Mouse (Mus musculus) thymus, postnatal 25 days (tissue): Measurements from ENCODE around the gene Olfr288.
A peak's percentile ranks its signal among the peaks of the same experiment; 100 is the strongest.

Experiments
- DNase-seq: peaks from one replicate; pipeline ENCODE4 v3.0.0; 2022

Olfr288 gene

DNA sequence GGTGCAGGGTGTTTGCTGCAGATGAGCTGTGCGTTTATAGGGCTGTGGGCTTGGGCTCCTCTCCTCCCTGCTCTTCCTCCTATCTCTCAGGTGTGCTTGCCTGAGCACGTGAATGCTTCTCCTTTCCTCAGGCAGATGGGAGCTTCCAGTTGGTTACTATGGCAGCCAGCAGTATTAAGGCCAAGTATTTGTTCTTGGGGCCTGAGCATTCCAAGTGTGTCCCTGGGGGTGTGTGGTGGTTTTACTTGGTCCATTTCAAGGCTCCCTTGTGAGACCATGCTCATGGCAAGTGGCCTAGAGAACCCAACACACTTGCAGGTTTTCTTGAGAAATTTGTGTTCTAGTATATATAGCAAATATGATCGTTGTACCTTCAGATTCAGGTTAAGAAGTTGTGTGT lies at the start of gene Olfr288:
Olfr288 (minus strand) TSS at position 101 of the 400 bp plus-strand sequence.
- DNase-seq = no peak

DNA sequence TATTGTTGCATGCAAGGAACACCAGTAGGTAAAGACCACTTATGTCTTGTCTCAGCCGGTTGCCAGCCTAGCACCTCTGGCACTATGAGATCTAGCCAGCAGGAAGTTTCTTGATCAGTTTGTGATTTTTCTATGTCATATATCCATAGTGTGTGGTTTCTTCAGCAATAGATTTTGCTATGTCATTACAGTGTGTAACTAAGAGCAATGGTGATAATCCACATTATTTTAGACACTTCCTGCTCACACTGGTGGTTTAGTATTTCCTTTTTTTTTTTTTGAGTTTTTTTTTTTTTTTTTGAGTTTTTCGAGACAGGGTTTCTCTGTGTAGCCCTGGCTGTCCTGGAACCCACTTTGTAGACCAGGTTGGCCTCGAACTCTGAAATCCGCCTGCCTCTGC lies 40.1 kb upstream of the Olfr288 start:
- DNase-seq = no peak

DNA sequence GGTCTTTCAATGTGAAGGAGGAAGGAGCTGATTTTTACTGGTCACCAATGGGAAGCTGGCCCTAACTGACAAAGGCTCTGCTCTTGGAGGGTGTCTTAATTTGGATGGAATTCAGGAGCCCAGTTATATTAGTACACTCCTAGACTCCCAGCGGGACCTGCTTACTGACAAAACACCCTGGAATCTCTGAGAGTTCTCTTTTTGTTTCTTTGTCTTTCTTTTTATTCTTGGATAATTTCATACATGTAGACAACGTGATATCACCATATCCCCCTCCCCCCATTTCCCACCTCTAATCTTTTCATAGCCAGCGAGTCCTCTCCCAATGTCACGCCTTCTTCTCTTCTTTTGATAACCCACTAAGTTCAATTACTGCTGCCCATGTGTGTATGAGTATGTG lies 39.0 kb upstream of the Olfr288 start, which contains the start of gene Olfr286:
Olfr286 (minus strand) TSS at position 101 of the 400 bp plus-strand sequence.
- DNase-seq = no peak

DNA sequence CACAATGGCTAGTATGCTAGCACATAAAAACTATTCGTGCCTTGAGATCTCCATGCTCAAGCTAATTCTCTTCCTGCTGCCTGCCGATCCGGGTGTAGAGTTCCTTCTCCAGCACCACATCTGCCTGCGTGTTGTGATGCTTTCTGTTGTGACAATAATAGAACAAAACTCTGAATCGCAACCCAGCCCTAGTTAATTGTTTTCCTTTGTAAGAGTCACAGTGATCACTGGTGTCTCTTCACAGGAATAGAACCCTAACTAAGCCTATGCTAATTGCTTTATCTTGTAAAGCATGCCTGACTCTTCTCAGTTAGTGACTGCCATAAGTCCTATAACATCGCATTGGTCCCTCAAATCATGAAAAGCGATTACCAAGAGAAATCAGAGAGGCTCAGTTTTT lies 30.8 kb upstream of the Olfr288 start:
- DNase-seq = no peak

- no peak for DNase-seq
These were observed 30.3 kb upstream of the Olfr288 start for GRCm38 (mm10) chr15:98225610-98226009.

DNA sequence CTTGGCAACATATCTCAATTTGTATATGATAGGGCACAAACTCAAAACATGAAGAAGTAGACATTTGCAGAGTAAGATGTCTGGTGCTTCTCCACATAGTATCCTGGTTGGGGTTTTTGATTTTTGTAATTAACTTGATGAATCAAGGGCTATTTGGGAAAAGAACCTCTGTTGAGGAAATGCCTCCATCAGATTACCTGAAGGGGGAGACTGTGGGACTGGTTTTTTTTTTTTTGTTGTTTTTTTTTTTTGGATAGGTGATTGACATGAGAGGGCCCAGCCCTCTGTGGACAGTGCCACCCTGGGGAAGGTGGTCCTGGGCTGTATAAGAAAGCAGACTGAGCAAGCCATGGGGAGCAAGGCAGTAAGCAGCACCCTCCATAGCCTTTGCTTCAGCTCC lies 27.0 kb upstream of the Olfr288 start:
- DNase-seq = no peak

DNA sequence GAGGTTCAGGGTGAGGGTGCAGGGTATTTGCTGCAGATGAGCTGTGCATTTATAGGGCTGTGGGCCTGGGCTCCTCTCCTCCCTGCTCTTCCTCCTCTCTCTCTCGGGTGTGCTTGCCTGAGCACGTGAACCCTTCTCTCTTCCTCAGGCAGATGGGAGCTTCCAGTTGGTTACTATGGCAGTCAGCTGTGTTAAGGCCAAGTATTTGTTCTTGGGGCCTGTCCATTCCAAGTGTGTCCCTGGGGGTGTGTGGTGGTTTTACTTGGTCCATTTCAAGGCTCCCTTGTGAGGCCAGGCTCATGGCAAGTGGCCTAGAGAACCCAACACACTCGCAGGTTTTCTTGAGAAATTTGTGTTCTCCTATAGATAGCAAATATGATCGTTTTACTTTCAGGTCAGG lies 25.5 kb upstream of the Olfr288 start, which contains the start of the genes Gm44579 and Olfr287:
Gm44579 (minus strand) TSS at position 101 of the 400 bp plus-strand sequence.
Olfr287 (minus strand) TSS at position 180 of the 400 bp plus-strand sequence.
- DNase-seq = no peak

DNA sequence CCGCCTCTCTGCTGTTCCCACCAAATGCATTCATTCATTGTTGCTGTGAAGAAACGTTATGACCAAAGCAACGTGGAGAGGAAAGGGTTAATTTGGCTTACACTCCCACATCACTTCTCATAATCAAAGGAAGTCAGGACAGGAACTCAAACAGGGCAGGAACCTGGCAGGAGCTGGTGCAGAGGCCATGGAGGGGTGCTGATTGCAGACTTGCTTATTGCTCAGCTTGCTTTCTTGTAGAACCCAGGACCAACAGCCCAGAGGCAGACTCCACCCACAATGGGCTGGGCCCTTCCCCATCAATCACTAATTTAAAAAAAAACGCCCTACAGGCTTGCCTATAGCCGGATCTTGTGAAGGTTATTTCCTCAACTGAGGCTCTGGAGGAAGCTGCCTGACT lies 18.8 kb upstream of the Olfr288 start:
- no peak for DNase-seq

- no peak for DNase-seq
These were observed 18.1 kb upstream of the Olfr288 start for GRCm38 (mm10) chr15:98213336-98213870.

DNA sequence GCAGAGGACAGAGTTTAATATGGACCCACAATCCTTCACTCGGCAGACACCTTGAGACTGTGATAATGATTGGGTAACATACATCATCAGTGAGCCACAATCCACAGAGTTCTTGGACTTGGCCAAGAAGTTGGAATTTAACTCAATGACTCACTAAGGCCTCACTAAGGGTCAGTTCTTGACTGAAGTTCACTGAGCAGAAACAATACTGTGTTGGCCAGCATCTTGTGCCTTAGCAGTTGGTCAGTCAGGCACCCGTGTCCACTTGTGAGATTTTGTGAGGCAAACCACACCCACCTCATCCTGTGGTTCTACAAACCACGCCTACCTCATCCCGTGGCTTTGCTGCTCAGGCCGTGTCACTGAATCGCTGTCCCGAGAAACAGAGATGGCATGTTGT lies 14.3 kb upstream of the Olfr288 start:
- no peak for DNase-seq

DNA sequence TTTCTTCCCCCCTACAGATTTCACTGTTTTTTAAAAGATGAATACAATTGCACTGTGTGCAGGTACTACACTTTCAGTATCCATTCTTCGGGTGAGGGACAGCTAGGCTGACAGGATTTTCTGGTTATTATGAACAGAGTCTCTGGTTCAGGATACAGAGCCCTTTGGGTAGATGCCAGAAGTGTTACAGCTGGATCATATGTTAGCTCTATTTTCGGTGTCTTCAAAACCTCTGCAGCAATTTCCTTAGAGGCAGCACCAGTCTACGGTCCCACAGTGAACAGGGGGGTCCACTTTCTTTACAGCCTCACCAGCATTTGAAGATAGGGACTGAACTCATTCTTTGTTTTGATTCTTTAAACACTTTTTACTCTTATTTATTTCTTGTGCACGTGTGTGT lies 10.9 kb downstream of the Olfr288 start:
- DNase-seq = no peak

GRCm38 (mm10) chr15:98181856-98182570 lies 13.3 kb downstream of the Olfr288 start:
- no peak for DNase-seq

GRCm38 (mm10) chr15:98181132-98181711 lies 14.1 kb downstream of the Olfr288 start:
- peak; percentile 78 for DNase-seq

GRCm38 (mm10) chr15:98180567-98181131 lies 14.7 kb downstream of the Olfr288 start:
- no peak for DNase-seq

- DNase-seq = no peak
These were observed 18.0 kb downstream of the Olfr288 start for GRCm38 (mm10) chr15:98177320-98177719.

- no peak for DNase-seq
These were observed 21.5 kb downstream of the Olfr288 start for GRCm38 (mm10) chr15:98173821-98174220.

GRCm38 (mm10) chr15:98172113-98172512 lies 23.2 kb downstream of the Olfr288 start:
- DNase-seq = no peak

- DNase-seq = no peak
These were observed 24.4 kb downstream of the Olfr288 start for GRCm38 (mm10) chr15:98170917-98171316.

GRCm38 (mm10) chr15:98170365-98170764 lies 25.0 kb downstream of the Olfr288 start:
- DNase-seq = no peak

DNA sequence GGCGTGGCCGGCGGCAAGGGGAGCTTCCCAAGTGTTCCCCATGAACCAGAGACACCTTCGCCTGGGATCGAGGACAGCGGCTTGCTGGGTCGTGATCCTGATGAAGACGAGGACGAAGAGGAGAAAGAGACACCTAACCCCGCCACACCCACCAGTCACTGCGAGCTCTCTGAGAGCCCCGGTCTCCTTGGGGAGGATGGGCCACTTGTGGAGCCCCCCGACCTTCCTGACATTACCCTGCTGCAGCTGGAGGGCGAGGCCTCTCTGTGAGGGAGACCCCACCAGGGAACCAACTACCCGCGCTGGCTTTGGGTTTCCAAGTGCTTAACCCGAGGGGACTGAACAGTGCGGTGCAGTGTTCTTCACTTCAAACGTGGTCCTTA lies 26.7 kb downstream of the Olfr288 start:
- DNase-seq = no peak

GRCm38 (mm10) chr15:98167645-98168621 lies 27.4 kb downstream of the Olfr288 start:
- peak; percentile 71 for DNase-seq

DNA sequence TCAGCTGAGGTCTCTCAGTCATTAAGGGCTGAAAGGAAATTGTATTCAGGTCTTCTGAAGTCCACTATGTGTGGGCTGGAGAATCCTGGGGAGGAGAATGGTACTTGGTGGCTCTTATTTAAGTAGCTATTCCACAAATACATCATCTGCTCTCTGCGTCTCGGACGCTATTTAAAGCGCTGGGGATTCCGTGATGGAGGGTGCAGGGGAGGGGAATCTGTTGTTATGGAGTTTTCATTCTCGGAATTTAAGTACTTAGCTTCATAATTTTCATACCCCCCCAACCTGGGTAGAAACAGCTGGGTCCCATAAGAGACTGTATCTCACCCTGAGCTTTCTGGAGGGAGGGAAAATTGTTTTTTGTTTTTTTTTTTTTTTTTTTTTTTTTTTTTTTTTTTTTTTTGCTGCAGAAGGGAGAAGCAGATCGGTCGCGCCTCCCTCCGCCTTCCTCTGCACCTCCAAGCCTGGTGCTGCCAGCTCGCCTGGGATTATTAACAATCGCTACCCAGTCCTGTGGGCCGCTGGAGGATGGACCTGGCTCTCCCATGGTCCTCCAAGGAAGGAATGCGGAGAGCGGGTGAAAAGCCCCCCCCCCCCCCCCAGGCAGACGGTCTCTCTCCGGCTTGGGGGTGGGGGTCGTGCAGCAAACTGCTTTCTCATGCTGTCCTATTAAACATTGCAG lies 28.2 kb downstream of the Olfr288 start, which contains the start of gene Ccdc184:
Ccdc184 (plus strand) TSS at position 196 of the 682 bp plus-strand sequence.
- no peak for DNase-seq
